In the genomic region with DNA sequence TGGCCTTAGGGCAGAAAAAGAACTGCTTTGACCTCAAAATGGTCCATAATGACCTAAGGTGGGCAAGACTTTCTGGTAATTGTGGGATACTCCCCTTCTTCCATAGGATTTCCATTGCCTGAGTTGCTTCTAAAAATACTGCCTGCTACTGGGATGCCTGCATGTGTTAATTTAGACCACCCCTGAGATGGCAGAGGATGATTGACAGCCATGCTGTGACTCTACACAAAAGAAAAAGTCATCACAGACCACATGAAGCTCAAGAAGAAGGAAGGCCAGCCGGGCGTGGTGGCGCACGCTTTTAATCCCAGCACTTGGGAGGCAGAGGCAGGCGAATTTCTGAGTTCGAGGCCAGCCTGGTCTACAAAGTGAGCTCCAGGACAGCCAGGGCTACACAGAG, we compare ENCODE assay signal across 40 mouse cellular contexts. TPM values are rescaled to one million over a fixed set of nuclear protein-coding genes. Genes with fewer than 3 reads are reported as not detected.
"Had no signal": no experiment of that assay in that cellular context is flagged by ENCODE, and none has a peak within 500 bp of the region (broad histone marks: within the 10 kb centered on the region; RNA-seq: fewer than 3 reads in every experiment).

No protein-coding gene starts in this region.

RNA-seq across cellular contexts. Expression of a gene that starts 17.6 kb away (rescaled TPM):
- total RNA-seq: left cerebral cortex, postnatal 10 days; left cerebral cortex, postnatal 14 days; left cerebral cortex, postnatal 25 days; left cerebral cortex, postnatal 36 days; left cerebral cortex, postnatal 4 days; liver, adult 2 months; megakaryocyte progenitor cell, adult 5-6 weeks; megakaryocyte, adult 5-6 weeks; megakaryocyte-erythroid progenitor cell, adult 5-6 weeks; midbrain, postnatal 0 days; monocyte, adult 5-6 weeks had no signal
- polyA plus RNA-seq: limb, embryonic 10.5 days; limb, embryonic 11.5 days; limb, embryonic 12.5 days; limb, embryonic 13.5 days; limb, embryonic 14.5 days; limb, embryonic 15.5 days; liver, adult 2 months; liver, embryonic 11.5 days; liver, embryonic 12.5 days; liver, embryonic 13.5 days; liver, embryonic 14.5 days; liver, embryonic 15.5 days; liver, embryonic 16.5 days; liver, postnatal 0 days; lung, adult 2 months; lung, embryonic 14.5 days; lung, embryonic 15.5 days; lung, embryonic 16.5 days; lung, postnatal 0 days; macrophage; midbrain, embryonic 11.5 days; midbrain, embryonic 12.5 days; midbrain, embryonic 13.5 days; midbrain, embryonic 14.5 days; midbrain, embryonic 15.5 days; midbrain, embryonic 16.5 days; midbrain, postnatal 0 days; myocyte; neural tube, embryonic 11.5 days; neural tube, embryonic 12.5 days; neural tube, embryonic 13.5 days had no signal

RNA-seq across cellular contexts. Expression of a gene that starts 23.9 kb away (rescaled TPM):
- total RNA-seq: liver, adult 2 months; megakaryocyte-erythroid progenitor cell, adult 5-6 weeks; monocyte, adult 5-6 weeks had no signal
- polyA plus RNA-seq: macrophage had no signal
